Mouse (Mus musculus) olfactory bulb, adult 2 months (tissue): ENCODE results near the gene Rab13. TPM values are rescaled to one million over a fixed set of nuclear protein-coding genes. Genes with fewer than 3 reads are reported as not detected.

Experiments used
- H3K27ac ChIP-seq: fragments of 200-500 bp; 2 replicates; pipeline ENCODE4 v1.5.1; 2012; ENCODE audit warnings: low read depth, low read length; ENCODE audit not compliant: insufficient read depth
- H3K4me1 ChIP-seq: fragments of 200-500 bp; 2 replicates; pipeline ENCODE4 v1.6.1; 2012; ENCODE audit warnings: low read length; ENCODE audit not compliant: control insufficient read depth, insufficient read depth
- H3K4me3 ChIP-seq: fragments of 200-500 bp; 2 replicates; pipeline ENCODE4 v1.5.1; 2012; ENCODE audit warnings: mild to moderate bottlenecking, low read depth, low read length, moderate library complexity; ENCODE audit not compliant: insufficient read depth
- CTCF ChIP-seq: fragments of 200-500 bp; IDR thresholded peaks from 2 replicates; pipeline ENCODE4 v1.5.1; 2012; ENCODE audit warnings: low read depth, mild to moderate bottlenecking, low read length, moderate library complexity; ENCODE audit not compliant: insufficient read depth
- POLR2A ChIP-seq: fragments of 200-500 bp; IDR thresholded peaks from 2 replicates; pipeline ENCODE4 v1.6.1; 2012; ENCODE audit warnings: mild to moderate bottlenecking, low read depth, low read length, moderate library complexity; ENCODE audit not compliant: insufficient read depth
- WGBS: fragments of 180-500 bp; shearing (Covaris S2); methylation state at CpG from one replicate; pipeline ENCODE4 v1.1.7; 2018; 5-methylcytosine and 5-hydroxymethylcytosine counted together
- polyA plus RNA-seq: library from polyadenylated mRNA; stranded (reverse); fragments of >200 nt; gene quantifications from 2 replicates; pipeline ENCODE4 v1.2.4, GENCODE M21; 2012; ENCODE audit warnings: low replicate concordance; ENCODE audit not compliant: missing spikeins, insufficient read depth, insufficient read length

Gene Rab13
- polyA plus RNA-seq, 1 experiment: not detected

- Histone ChIP-seq H3K27ac (peak within 1 kb of the TSS; percentile 70), H3K4me1 (peaks cover 8% of the 10 kb centered on the region), H3K4me3 (peak within 1 kb of the TSS; percentile 93)
- TF ChIP-seq POLR2A (peak; percentile 87), CTCF (no peak)
- under 1% methylated on average over 40 of the region's 40 CpGs for WGBS
Observed at GRCm38 (mm10) chr3:90253653-90254418, 40.3 kb downstream of the Rab13 start, which contains the start of gene Crtc2. Crtc2 (plus strand) TSS chr3:90254163.

GRCm38 (mm10) chr3:90254419-90255193, 41.1 kb downstream of the Rab13 start:
- H3K4me3 ChIP-seq: peak overlapping the region; percentile 93
- no peak for TF ChIP-seq POLR2A
- WGBS: 1% methylated on average over 41 of the region's 41 CpGs
- H3K4me1 ChIP-seq: peaks cover 6% of the 10 kb centered on the region
- peak overlapping the region; percentile 70; the same call in 1 of the 2 replicates for H3K27ac ChIP-seq

GRCm38 (mm10) chr3:90255194-90255565, 41.7 kb downstream of the Rab13 start:
- peaks cover 6% of the 10 kb centered on the region for H3K4me1 ChIP-seq
- H3K27ac ChIP-seq: no peak overlapping the region
- peak overlapping the region; percentile 93 for H3K4me3 ChIP-seq
- WGBS: 3% methylated on average over 2 of the region's 2 CpGs
- TF ChIP-seq CTCF (no peak), POLR2A (no peak)

GRCm38 (mm10) chr3:90255784-90256353, 42.4 kb downstream of the Rab13 start:
- H3K4me3 ChIP-seq: no peak overlapping the region
- no peak overlapping the region for H3K27ac ChIP-seq
- 90% methylated on average over 14 of the region's 14 CpGs for WGBS
- H3K4me1 ChIP-seq: peaks cover 6% of the 10 kb centered on the region
- TF ChIP-seq CTCF: no peak
- no peak for TF ChIP-seq POLR2A

- WGBS: 86% methylated on average over 19 of the region's 19 CpGs
- no peak for TF ChIP-seq CTCF
- TF ChIP-seq POLR2A: no peak
- H3K27ac ChIP-seq: no peak overlapping the region
- H3K4me1 ChIP-seq: peaks cover 6% of the 10 kb centered on the region
- H3K4me3 ChIP-seq: no peak overlapping the region
Observed at GRCm38 (mm10) chr3:90256731-90257530, 43.4 kb downstream of the Rab13 start.

- H3K4me1 ChIP-seq: peaks cover 6% of the 10 kb centered on the region
- 93% methylated on average over 4 of the region's 4 CpGs for WGBS
- H3K27ac ChIP-seq: no peak overlapping the region
- TF ChIP-seq POLR2A (no peak), CTCF (no peak)
- H3K4me3 ChIP-seq: no peak overlapping the region
Observed at GRCm38 (mm10) chr3:90258521-90258920, 45.0 kb downstream of the Rab13 start.

GRCm38 (mm10) chr3:90263121-90263771, 49.8 kb downstream of the Rab13 start:
- TF ChIP-seq POLR2A (no peak), CTCF (no peak)
- WGBS: 90% methylated on average over 5 of the region's 5 CpGs
- Histone ChIP-seq H3K4me1 (peaks cover 11% of the 10 kb centered on the region), H3K4me3 (no peak overlapping the region), H3K27ac (no peak overlapping the region)

- 26% methylated on average over 10 of the region's 10 CpGs for WGBS
- Histone ChIP-seq H3K27ac (no peak overlapping the region), H3K4me3 (peak overlapping the region; percentile 72; the same call in 1 of the 2 replicates), H3K4me1 (peaks cover 11% of the 10 kb centered on the region)
- TF ChIP-seq POLR2A (no peak), CTCF (no peak)
Observed at GRCm38 (mm10) chr3:90264687-90265033, 51.2 kb downstream of the Rab13 start.
